Mouse (Mus musculus) lung, adult 2 months (tissue): ENCODE results near the gene Cxcr2. TPM values are rescaled to one million over a fixed set of nuclear protein-coding genes. Genes with fewer than 3 reads are reported as not detected.
A peak's percentile ranks its signal among the peaks of the same experiment; 100 is the strongest.

Experiments
- DNase-seq: peaks from one replicate; pipeline ENCODE4 v3.0.0; 2022
- H3K4me1 ChIP-seq: fragments of 200-500 bp; 2 replicates; pipeline ENCODE4 v1.6.1; 2011; ENCODE audit warnings: low read length; ENCODE audit not compliant: control insufficient read depth, insufficient read depth
- H3K4me3 ChIP-seq: fragments of 200-500 bp; replicated peaks from 2 replicates; pipeline ENCODE3; 2011; ENCODE audit warnings: low read depth, mild to moderate bottlenecking, control low read depth, low read length; ENCODE audit errors: extremely low read depth
- CTCF ChIP-seq: fragments of 200-500 bp; IDR thresholded peaks from 2 replicates; pipeline ENCODE4 v1.5.1; 2011; ENCODE audit warnings: mild to moderate bottlenecking, low read length, control low read depth; ENCODE audit not compliant: insufficient read depth
- POLR2A ChIP-seq: fragments of 200-500 bp; IDR thresholded peaks from 2 replicates; pipeline ENCODE4 v1.6.1; 2011; ENCODE audit warnings: low read depth, mild to moderate bottlenecking, control low read depth, low read length, borderline replicate concordance; ENCODE audit errors: extremely low read depth
- WGBS: fragments of 180-500 bp; shearing (Covaris S2); methylation state at CpG from one replicate; pipeline ENCODE4 v1.1.7; 2018; 5-methylcytosine and 5-hydroxymethylcytosine counted together
- polyA plus RNA-seq: library from polyadenylated mRNA; depleted of rRNA; stranded (reverse); fragments of >200 nt; gene quantifications from 2 replicates; pipeline ENCODE4 v1.2.3, GENCODE M21; 2012

Gene Cxcr2
- polyA plus RNA-seq, 1 experiment, result 6.4 TPM

- Histone ChIP-seq H3K4me1 (0 out of 2 replicates have a peak, but pooled peaks cover 2% of the 10 kb centered on the region), H3K4me3 (no peak overlapping the region)
- no peak for TF ChIP-seq CTCF
- no peak for TF ChIP-seq POLR2A
- 75% methylated on average over 1 of the region's 1 CpGs for WGBS
- no peak for DNase-seq
These were observed 34.7 kb upstream of the Cxcr2 start for GRCm38 (mm10) chr1:74119115-74119514.

GRCm38 (mm10) chr1:74121138-74121537 lies 32.7 kb upstream of the Cxcr2 start:
- TF ChIP-seq POLR2A (no peak), CTCF (no peak)
- 59% methylated on average over 7 of the region's 7 CpGs for WGBS
- Histone ChIP-seq H3K4me1 (peaks cover 2% of the 10 kb centered on the region; the same call in 1 of the 2 replicates), H3K4me3 (no peak overlapping the region)
- no peak for DNase-seq

GRCm38 (mm10) chr1:74121821-74122576 lies 31.8 kb upstream of the Cxcr2 start:
- TF ChIP-seq POLR2A (no peak), CTCF (no peak)
- 39% methylated on average over 9 of the region's 9 CpGs for WGBS

GRCm38 (mm10) chr1:74123215-74123614 lies 30.6 kb upstream of the Cxcr2 start:
- 63% methylated on average over 8 of the region's 8 CpGs for WGBS
- no peak for DNase-seq
- no peak overlapping the region for H3K4me3 ChIP-seq
- H3K4me1 ChIP-seq, result peaks cover 2% of the 10 kb centered on the region; the same call in 1 of the 2 replicates
- no peak for TF ChIP-seq CTCF
- TF ChIP-seq POLR2A, result no peak

More at GRCm38 (mm10) chr1:74121821-74122576, 31.8 kb upstream of the Cxcr2 start:
- Histone ChIP-seq H3K4me3 (no peak overlapping the region), H3K4me1 (peaks cover 2% of the 10 kb centered on the region; the same call in 1 of the 2 replicates)
- peak; percentile 70 for DNase-seq

- 3% methylated on average over 84 of the region's 84 CpGs for WGBS
- TF ChIP-seq POLR2A, result no peak
- TF ChIP-seq CTCF, result no peak
- Histone ChIP-seq H3K4me1 (peaks cover 2% of the 10 kb centered on the region; the same call in 1 of the 2 replicates), H3K4me3 (peak within 1 kb of the TSS; percentile 66)
- DNase-seq, result peak; percentile 47
These were observed 29.5 kb upstream of the Cxcr2 start, which contains the start of gene Tns1 for GRCm38 (mm10) chr1:74124021-74124981. Gene Tns1 (minus strand): TSS chr1:74124449.

GRCm38 (mm10) chr1:74124991-74125552 lies 28.7 kb upstream of the Cxcr2 start, which contains the start of gene Rufy4:
Gene Rufy4 (plus strand): TSS chr1:74125541.
- peak; percentile 63 for DNase-seq
- Histone ChIP-seq H3K4me1 (peaks cover 2% of the 10 kb centered on the region; the same call in 1 of the 2 replicates), H3K4me3 (peak within 1 kb of the TSS; percentile 66)
- TF ChIP-seq CTCF (peak; percentile 72), POLR2A (no peak)
- WGBS, result under 1% methylated on average over 12 of the region's 12 CpGs

- WGBS, result 77% methylated on average over 8 of the region's 8 CpGs
- no peaks in the 10 kb centered on the region for H3K4me1 ChIP-seq
- no peak overlapping the region for H3K4me3 ChIP-seq
- no peak for DNase-seq
- TF ChIP-seq POLR2A (no peak), CTCF (no peak)
These were observed 22.7 kb upstream of the Cxcr2 start for GRCm38 (mm10) chr1:74130883-74131659.

- DNase-seq, result no peak
- WGBS, result 70% methylated on average over 3 of the region's 3 CpGs
- no peak for TF ChIP-seq POLR2A
- TF ChIP-seq CTCF, result no peak
- Histone ChIP-seq H3K4me1 (no peaks in the 10 kb centered on the region), H3K4me3 (no peak overlapping the region)
These were observed 21.8 kb upstream of the Cxcr2 start for GRCm38 (mm10) chr1:74132011-74132410.
